Mouse (Mus musculus): ENCODE measurements around the gene Rnf180. TPM values are rescaled to one million over a fixed set of nuclear protein-coding genes. Genes with fewer than 3 reads are reported as not detected.

The Rnf180 gene
- total RNA-seq, 2 experiments from 2014 or later, result 0.14 to 0.21 TPM

DNA sequence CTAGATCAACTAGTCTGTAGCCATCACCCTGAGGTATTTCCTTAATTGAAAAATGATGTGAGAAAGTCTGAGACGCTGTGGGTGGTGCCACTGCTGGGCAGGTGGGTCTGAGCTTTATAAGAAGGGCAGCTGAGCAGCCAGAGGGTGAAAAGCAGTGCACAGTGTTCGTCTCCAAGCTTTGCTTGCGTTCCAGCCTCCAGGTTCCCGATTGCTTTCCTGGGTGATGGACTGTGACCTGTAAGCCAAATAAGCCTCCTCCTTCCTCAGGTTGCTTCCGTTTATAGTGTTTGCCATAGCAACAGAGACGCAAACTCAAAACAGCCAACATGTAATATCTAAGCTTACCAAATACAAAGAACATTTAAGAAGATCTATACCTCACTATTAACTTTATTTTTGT, 162.2 kb downstream of the Rnf180 start:
- DNase-seq (ENCODE audit: low spot score), result no peak

- no peak for DNase-seq (ENCODE audit: low spot score)
These were observed 164.5 kb downstream of the Rnf180 start for GRCm38 (mm10) chr13:105130080-105130479.

- DNase-seq (ENCODE audit: low spot score), result no peak
These were observed 172.5 kb downstream of the Rnf180 start for GRCm38 (mm10) chr13:105122092-105122491.

DNA sequence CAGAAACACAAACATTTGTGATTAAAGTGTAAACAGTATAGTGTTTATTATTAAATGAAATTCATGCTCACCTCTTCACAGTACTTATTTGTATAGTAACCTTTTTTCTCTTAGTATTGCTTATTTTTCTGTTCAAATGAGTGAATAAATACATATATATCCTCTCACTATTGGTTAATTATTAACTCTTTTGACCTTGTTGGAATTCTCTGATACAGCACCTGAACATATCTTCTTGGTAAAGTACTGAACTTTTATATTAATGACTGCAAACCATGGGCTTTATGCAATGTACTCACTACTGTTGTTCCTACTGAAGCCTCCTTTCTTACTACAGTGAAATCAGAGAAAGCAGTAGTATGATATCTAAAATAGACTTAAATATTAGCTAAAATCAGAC, 173.0 kb downstream of the Rnf180 start:
- DNase-seq (ENCODE audit: low spot score), result no peak

GRCm38 (mm10) chr13:105111599-105111998, 183.0 kb downstream of the Rnf180 start:
- DNase-seq (ENCODE audit: low spot score), result no peak

GRCm38 (mm10) chr13:105104385-105104784, 190.2 kb downstream of the Rnf180 start:
- no peak for DNase-seq (ENCODE audit: low spot score)

- DNase-seq (ENCODE audit: low spot score), result no peak
These were observed 193.9 kb downstream of the Rnf180 start for GRCm38 (mm10) chr13:105100705-105101104.

DNA sequence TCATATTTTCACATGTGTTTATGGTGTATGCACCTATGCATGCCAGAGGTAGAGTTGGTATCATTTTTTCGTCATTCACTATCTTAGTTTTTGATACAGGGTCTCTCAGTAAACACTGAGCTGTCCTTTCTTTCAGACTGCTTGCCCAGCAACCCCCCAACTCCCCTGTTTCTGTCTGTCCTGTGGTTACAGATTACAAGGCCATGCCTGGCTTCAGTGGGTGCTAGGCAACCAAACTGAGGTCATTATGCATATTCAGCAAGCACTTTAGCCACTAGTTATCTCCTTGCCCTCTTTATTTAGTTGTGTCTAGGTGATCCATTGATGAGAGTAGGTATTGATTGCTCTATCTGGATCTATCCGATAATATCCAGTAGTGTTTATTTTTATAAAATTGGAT, 198.3 kb downstream of the Rnf180 start:
- no peak for DNase-seq (ENCODE audit: low spot score)

DNA sequence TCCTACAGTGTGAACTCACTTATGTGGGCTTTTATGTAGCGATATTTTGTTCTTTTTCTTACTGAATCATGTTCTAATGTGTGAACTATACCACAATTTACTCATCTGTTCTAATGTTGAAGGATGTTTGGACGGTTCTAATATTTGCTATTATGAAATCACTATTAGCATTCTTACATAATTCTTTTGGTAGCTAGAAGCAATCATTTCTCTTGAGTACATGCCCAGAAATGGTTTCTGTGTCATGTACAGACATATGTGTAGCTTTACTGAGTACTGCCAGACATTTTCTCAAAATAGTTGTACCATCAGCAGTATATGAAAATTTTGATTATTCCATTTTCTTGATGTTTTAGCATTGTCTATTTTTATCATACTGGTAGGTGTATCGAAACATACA, 205.3 kb downstream of the Rnf180 start:
- DNase-seq (ENCODE audit: low spot score), result no peak

DNA sequence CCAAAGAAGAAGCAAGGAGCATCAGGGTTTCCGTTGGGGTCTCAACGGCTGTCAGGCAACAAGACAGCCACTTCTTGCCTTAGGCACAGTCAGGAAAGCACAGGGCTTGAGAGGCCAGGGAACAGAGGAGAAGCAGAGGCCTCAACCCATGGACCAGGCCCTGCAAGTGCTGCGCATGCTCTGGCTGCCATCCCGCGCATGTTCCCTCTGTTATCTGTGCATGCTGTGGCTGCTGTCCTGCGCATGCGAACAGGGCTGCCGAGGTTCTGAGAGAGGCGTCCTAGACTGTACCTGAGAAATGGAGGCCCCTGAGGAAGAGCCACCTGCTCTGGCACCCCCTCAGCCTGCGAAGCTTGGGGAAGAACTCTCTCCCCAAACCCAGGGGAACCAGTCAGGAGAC, 212.8 kb downstream of the Rnf180 start, which contains the start of gene 4933425L06Rik:
4933425L06Rik (plus strand) TSS at position 261 of the 400 bp plus-strand sequence.
- no peak for DNase-seq (ENCODE audit: low spot score)

Other genes starting within 250 kb of the Rnf180 start
- 1 to 10 TPM in 1 of 2 experiments, under 1 TPM in 1; 0.71 to 1.0 TPM for gene Rgs7bp, start 239.9 kb downstream of the Rnf180 start, total RNA-seq (2021)
- gene 4933425L06Rik, start 212.7 kb downstream of the Rnf180 start, total RNA-seq (2021), result not detected
- not detected for gene Htr1a, start 148.8 kb upstream of the Rnf180 start, total RNA-seq (2021)